Mouse (Mus musculus) induced T-regulatory cell, adult 2 months (primary cell): Measurements from ENCODE around the gene Fry.

ENCODE experiments used
- DNase-seq: peaks from one replicate; pipeline ENCODE4 v3.0.0-alpha.2; 2012; ENCODE audit warnings: low read depth

Fry gene

GRCm38 (mm10) chr5:150272173-150272572, 153.7 kb downstream of the Fry start:
- no peak for DNase-seq

- no peak for DNase-seq
Measured at GRCm38 (mm10) chr5:150275314-150275713, 156.9 kb downstream of the Fry start.

DNA sequence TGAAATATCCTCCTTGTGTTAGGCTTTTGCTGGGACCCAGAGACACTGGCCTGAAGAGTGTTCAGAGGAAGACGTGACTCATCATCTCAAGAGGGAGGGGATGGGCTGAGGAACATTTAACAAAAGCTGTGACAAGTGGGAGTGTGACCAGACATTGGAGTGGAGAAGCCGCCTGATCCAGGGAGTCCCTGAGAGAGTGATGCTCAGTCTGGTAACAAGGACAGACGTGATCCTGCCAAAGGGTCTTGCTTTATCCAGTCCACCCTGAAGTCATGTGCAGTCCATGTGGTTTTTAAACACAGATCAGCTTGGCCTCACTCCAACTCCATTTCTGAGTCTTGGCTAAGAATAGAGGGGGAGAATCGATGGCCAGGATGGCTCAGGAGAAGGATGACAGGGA, 158.2 kb downstream of the Fry start:
- no peak for DNase-seq

DNA sequence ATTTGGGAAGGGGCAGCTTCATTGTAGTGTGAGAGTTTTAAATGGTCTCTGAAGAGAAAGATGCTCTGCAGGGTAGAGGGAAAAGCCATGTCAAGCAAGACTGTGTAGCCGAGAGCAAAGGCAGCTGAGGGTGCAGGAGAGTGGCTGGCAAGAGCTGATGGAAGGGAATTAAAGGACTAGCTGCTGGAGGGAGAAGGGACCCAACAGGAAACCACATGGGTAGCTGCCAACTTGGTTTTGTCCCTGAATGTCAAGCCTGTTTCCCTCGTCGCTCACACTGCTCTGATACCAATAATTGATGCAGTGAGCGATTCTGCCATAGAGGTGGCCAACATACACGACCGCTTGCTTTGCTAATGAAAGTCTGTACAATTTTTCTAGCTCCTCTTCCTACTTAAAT, 160.9 kb downstream of the Fry start:
- DNase-seq: no peak

GRCm38 (mm10) chr5:150281084-150281483, 162.6 kb downstream of the Fry start:
- no peak for DNase-seq

DNA sequence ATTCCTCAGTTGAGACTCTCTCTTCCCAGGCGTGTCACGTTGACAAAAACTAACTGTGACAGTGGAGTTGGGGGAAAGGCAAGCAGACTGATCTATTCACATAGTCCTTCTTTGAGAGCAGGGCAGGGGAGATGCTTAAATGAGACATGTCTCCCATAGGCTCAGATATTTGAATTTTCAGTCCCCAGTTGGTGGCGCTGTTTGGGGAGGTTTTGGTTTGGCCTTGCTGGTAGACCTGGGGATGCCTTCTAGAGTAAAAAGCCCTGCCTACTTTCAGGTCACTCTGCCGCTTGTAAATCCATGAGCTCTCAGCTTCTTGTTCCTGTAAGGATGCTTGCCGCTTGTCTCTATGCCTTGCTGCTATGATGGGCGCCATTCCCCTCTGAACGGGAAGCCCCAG, 163.6 kb downstream of the Fry start:
- no peak for DNase-seq

- no peak for DNase-seq
Measured at GRCm38 (mm10) chr5:150287949-150288348, 169.5 kb downstream of the Fry start.

DNA sequence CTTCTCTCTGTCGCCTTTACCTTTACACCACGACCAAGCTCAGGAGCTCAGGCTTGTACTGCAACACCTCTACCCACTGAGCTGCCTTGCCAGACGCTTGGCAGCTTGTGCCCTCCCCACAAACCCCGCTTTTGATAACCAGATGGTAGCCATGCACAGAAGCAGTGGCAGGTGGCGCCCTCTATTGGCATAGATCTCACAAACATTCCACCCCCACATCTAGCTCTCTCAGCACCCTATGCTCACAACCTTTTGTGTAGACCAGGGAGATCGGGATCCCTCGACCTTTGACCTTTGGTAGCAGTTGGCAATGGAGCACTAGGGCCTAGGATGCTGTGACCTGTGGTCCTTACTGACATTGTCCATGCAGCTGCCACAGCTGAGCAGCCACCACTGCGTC, 171.2 kb downstream of the Fry start:
- DNase-seq: peak; percentile 36

DNA sequence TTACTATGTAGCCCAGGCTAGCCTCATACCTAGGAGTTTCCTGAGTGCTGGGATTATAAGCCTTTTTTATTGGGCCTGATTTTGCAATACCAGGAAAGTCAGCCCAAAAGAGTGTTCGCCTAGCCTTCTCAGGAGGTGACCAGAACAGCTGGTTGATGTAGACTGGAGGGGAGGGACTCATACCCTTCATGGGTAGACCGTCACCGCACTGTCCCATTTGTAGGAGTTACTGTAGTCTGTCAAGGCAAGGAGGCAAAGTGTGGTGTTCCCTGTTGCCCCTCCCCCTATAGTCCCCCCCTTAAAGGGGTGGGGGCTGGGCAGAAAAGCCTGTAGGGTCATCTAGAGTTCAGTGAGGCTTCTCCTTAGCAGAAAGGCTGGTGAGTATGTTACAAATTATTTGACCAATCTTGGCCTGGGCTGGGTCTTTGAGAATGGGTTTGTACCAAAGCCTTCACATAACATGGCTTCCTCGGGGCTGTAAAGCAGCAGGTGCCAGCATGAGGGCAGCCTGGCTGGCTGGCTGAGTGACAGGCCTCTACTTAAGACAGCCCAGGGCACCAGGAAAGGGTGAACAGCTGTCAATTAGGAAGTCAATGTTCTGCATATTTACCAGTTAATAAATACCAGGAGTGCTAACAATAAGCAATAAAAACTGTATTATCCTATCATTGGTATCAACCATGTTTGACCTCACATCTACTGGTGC, 172.2 kb downstream of the Fry start:
- no peak for DNase-seq

DNA sequence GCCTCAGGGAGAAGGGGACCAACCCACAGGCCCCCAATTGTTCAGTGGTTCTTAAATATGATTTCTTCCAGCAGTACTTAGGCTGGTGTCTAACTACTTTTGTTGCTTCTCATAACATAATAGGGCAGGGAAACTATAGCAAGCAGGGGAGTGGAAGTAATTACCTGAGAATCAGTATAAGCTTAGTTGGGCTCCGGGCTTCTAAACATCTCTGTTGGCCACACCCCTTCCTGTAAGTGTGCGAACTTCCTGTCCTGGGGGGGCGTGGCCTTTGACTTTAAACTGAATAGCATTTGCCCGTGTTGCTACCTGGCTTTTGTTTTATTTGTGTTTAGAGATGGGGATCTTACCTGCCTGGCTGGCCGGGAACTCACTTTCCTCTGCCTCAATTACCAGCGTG, 172.8 kb downstream of the Fry start:
- DNase-seq: peak; percentile 51

DNA sequence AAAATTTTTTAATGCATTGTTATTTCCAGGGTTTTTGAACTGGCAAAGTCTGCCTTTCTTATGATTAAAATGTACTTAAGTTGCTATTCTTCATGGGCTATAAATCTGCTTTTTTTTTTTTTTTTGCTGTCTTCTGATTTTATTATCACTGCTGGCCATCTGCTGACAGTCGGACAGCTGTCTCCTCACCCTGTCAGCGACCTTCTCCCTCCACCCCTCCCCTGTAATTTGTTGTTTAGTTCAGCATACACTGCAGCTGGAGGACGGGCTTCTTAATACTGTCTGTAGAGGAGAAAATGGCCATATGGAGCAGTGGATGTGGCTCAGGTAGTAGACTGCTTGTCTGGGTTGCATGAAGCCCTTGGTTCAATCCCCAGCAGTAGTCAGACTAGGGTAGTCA, 173.7 kb downstream of the Fry start:
- DNase-seq: no peak

DNA sequence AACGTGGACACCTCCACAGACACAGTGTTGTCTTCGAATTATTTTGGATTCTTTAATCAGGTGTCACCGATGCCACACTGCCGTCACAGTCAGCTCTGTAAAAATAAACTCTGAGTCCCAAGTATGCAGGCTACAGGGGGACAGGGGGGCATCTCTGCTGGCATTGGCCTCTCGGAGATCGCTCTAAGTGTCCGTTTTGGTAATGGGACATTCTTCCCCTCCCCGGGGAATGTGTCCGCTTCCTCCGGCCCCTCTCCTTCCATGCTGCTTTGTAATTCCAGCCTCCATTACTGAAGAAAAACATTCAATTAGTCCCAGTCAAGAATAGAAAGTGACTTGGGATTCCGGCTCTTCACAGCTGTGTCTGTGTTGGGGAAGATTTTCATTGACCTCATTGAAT, 175.9 kb downstream of the Fry start:
- no peak for DNase-seq

DNA sequence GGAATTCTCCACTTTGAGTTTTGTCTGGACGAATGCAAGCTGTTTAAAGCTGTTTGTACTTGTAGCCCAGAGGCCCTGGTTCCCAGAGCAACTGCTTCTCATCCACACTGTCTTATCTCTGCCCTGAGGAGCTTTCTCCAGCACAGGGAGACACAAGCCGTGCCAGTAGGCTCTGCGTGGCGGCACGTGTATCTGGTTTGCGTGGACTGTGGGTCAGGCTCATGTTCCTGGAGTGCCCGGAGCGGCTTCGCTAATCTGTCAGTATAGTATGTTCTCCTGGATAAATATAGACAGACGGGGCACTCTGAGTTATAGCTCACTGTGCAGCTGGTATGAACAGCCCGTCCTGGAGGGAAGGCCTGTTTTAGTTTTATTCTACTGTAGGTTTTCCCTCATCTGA, 176.7 kb downstream of the Fry start:
- DNase-seq: no peak

DNA sequence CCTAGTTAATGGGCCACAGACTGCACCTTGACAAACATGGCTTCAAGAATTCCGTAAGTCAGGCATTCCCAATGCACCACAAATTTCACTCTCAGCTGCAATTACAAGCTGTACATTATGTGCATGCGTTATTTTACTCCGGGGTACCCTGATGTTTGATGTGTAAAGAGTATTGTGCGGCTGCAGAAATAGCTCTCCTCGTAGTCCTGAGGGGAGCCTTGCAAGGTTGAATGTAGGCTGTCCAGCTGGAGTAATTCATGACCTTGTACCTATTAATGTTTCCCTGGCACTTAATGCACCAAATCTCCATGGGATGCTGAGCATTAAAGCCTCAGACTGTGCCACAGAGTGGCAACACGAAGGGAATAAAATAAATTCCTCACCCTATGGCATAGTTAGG, 180.5 kb downstream of the Fry start:
- DNase-seq: no peak

- DNase-seq: no peak
Measured at GRCm38 (mm10) chr5:150302123-150302522, 183.7 kb downstream of the Fry start.

GRCm38 (mm10) chr5:150302996-150303395, 184.6 kb downstream of the Fry start:
- DNase-seq: no peak

- DNase-seq: no peak
Measured at GRCm38 (mm10) chr5:150306497-150306896, 188.1 kb downstream of the Fry start.

DNA sequence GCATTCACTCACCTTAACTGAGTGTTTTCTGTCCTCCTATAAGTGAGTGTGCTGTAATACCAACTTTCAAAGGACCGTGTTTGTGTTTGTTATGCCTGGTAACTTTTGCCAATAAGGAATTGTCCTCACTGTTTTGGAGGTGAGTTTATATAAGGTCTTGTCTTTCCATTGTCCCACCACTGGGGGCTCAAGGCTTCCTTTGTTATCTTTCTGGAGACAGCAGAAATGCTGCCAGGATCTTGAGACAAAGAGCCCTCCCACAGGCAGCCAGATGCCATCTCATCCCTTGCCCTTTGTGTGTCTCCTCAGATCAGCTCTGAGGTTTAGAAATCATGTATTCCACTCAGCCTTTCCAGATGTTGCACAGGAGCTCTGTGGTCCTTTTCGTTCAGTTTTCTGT, 194.8 kb downstream of the Fry start:
- no peak for DNase-seq

DNA sequence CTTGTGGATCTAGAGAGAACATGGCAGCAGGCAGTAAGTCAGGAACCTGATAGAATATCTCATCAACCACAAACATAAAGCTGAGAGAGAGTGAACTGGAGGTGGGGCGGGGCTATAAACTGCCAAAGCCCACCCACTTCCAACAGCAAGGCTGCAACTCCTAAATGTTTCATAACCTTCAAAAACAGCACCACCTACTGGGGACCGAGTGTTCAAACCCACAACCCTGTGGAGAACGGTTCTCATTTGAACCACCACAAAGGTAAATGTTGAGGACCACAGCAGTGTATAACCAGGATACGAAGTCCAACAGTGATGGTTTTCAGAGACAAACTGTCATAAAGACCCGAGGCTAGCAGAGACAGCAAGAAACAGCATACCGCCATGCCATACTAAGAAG, 196.1 kb downstream of the Fry start:
- no peak for DNase-seq

GRCm38 (mm10) chr5:150325411-150325810, 207.0 kb downstream of the Fry start:
- DNase-seq: no peak

DNA sequence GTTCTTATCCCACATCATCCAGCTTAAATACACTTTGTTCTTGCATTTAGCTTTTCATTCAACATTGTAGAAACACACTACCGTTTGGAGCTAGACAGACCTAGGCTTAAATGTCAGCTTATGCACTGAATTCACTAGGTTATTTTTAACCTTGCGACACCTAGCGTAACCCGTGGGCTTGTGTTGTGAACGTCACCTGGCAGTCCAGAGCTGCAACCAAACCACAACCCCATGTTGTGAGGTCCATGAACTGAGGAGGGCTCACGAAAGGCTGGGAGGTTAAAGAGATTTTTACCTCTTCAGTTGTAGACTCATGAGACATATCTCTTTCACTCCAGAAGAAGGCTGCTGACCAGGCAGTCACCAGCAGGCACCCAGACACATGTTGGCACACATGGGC, 210.2 kb downstream of the Fry start:
- no peak for DNase-seq

- no peak for DNase-seq
Measured at GRCm38 (mm10) chr5:150331821-150332220, 213.4 kb downstream of the Fry start.

GRCm38 (mm10) chr5:150332810-150333209, 214.4 kb downstream of the Fry start:
- DNase-seq: no peak

DNA sequence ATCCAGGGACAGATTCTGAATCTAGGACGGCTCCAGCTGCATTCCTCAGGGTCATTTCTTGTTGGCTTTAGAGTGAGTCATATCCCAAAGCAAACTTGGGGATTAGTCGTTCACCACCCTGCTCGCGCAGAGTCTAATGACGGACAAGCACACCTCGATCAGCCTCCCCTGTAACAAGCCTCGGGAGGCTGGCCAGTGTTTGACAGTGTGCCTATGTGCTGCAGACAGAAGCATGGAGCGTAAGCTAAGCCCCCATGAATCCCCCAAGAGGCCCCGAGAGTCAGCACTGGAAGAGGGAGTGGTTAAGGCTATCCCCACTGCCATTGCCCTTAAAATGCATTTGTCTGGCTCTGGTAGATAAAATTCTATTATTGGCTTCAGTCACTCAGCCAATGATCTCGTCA, 214.9 kb downstream of the Fry start:
- DNase-seq: no peak

DNA sequence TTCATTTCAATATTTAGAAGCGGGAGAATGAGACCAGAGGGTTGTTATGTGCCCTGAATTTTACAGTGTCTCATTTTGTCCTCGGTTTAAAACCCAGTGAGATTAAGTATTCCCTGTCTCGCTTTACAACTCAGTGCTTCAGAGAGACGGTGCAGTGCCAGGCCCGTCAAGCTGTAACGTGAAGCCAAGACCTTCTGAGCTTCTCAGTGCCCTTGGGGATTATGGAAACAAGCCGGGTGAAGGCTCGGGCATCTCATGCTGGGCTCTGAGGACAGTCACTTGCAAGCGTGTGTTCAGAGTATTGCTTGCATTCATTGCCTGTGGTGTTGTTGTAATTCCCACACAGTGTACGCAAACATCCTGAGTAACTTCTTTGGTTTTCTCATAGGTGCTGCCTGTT, 218.0 kb downstream of the Fry start:
- no peak for DNase-seq
